Mouse (Mus musculus): ENCODE data around the gene Pef1. TPM values are rescaled to one million over a fixed set of nuclear protein-coding genes. Genes with fewer than 3 reads are reported as not detected.

Gene Pef1
- polyA plus RNA-seq, 1 experiment from 2014 or later = 68.1 TPM

DNA sequence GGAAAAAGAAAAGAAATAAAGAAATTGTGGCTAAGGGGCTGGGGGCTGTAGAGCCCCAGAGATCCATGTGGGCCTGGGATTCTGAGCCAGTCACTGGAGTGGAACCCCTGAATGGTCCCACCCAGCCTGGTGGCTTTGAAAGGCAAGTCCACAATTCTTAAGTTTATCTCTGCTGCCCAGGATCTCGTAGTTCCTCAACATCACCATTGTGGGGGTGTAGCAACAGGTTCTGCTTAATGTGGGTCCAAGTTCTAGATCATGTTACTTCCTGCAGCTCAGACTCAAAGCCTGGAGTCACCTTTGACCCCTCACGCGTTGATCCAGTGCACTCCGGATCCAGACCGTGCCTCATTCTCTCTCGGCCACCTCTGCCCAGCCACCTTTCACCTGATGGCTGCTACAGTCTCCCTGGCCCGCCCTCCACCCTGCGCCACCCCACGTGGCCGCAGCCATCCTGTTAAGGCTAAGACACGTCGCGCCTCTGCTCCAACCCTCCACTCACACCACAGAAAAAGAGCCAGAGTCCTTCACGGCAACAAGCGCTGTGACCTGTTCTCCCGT, 67.1 kb downstream of the Pef1 start:
- H3K27ac ChIP-seq = no peak overlapping the region
- no peak overlapping the region for H3K9ac ChIP-seq
- no peak overlapping the region for H3K4me2 ChIP-seq
- peaks cover 13% of the 10 kb centered on the region for H3K27me3 ChIP-seq
- WGBS = 77% methylated on average over 16 of the region's 16 CpGs
- no peak overlapping the region for H3K4me3 ChIP-seq
- peaks cover 65% of the 10 kb centered on the region for H3K4me1 ChIP-seq
- ATAC-seq (ENCODE audit: insufficient number of reproducible peaks, low FRiP score, low TSS enrichment, low read depth) = no peak
- H3K36me3 ChIP-seq = no peaks in the 10 kb centered on the region
- H3K9me3 ChIP-seq = no peaks in the 10 kb centered on the region

DNA sequence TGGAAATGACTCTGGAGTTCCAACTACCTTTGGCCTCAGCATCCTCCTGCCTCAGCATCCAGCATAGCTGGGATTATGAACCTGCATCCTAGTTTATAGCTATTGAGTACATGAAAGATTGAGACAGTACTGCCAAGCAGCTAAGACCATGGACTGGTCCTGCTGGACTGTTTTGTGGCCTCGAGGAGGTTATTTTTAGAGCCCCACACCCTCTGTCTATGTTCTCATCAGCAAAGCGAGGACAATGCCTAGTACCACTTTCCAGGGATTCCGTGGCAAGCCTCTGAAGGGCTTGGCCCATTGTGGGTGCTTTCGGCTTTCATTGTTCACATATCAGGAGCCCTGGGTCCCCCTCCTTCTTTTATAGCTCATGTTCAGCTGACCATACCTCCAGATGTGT, 68.0 kb downstream of the Pef1 start:
- no peak for ATAC-seq (ENCODE audit: insufficient number of reproducible peaks, low FRiP score, low TSS enrichment, low read depth)
- Histone ChIP-seq H3K9me3 (no peaks in the 10 kb centered on the region), H3K9ac (no peak overlapping the region), H3K36me3 (no peaks in the 10 kb centered on the region), H3K4me3 (no peak overlapping the region), H3K27ac (no peak overlapping the region), H3K27me3 (peaks cover 19% of the 10 kb centered on the region), H3K4me2 (no peak overlapping the region), H3K4me1 (peaks cover 74% of the 10 kb centered on the region)
- 83% methylated on average over 4 of the region's 4 CpGs for WGBS

DNA sequence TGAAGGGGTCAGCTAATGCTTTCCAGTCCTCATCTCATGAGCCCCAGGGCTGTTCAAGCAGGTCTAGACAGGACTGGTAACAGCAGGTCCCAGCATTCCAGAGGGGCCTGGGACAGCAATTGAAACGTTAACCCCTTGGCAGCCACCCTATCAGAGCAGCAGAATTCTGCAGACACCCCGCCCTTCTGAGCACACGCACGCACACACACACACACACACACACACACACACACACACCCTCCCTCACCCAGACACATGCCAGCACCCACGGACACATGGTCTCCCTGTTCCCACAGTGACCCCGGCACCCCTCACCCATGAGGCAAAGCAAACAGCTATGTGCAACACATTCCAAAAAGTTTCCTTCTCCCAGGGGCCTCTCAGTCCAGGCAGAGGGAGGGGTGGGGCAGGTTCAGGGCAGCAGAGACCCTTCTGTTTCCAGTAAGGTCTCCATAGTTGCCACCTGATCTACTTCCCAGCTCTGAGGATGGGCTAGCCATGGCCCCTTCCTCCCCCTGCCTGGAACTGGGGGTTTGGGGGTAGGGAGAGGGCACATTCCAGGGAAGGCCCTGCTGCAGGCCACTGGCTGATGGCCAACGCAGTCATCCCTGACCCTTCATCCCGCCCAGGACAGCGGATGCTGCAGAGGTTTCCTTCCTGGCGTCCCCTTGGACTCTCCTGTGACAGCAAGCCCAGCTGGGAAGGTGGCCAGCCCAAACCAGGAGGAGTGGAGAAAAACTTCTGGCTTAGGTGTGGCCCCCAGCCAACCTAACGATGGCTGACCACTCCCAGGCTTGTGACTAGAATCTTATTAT, 69.8 kb downstream of the Pef1 start:
- H3K4me3 ChIP-seq = no peak overlapping the region
- H3K4me2 ChIP-seq = 0 out of 2 replicates have a peak overlapping the region, but pooled peaks have one; percentile 0
- H3K9me3 ChIP-seq = no peaks in the 10 kb centered on the region
- H3K36me3 ChIP-seq = no peaks in the 10 kb centered on the region
- no peak overlapping the region for H3K27ac ChIP-seq
- H3K27me3 ChIP-seq = peaks cover 24% of the 10 kb centered on the region
- H3K4me1 ChIP-seq = peaks cover 75% of the 10 kb centered on the region
- no peak for ATAC-seq (ENCODE audit: insufficient number of reproducible peaks, low FRiP score, low TSS enrichment, low read depth)
- no peak overlapping the region for H3K9ac ChIP-seq
- 28% methylated on average over 11 of the region's 11 CpGs for WGBS

DNA sequence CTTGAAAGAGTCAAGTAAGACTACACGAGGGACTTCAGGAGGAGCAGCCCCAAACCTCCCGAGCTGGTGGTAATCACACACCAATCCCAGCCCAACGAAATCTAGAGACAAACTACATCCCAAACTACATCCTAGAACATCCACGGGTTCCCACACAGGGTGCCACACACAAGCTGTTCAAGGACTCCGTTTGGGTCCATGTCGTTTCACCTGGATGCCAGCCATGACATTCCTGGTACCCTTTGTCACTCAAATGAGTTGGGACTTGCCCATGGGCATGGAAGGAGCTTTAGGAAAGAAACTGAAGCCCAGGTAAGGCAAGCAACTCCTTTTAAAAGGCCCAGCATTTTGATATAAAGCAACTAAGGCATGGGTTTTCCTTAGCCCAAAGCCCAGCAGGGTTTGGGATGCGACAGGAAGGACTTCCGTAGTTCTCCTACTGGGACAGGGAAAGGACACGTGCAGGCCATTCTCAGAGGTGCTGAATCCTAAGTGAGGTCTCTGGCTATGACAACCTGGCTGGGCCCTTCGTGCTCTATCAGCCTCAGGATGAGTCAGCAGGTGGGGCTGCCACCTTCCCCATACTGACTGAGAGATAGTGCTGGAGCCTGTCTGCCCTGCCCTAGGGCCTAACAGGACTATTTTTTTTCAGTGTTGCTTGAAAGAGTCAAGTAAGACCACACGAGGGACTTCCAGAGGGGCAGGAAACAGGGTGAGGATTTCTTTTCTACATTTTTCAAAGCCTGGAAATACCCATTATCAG, 70.9 kb downstream of the Pef1 start:
- 0 out of 2 replicates have a peak overlapping the region, but pooled peaks have one; percentile 51 for H3K4me2 ChIP-seq
- no peak overlapping the region for H3K9ac ChIP-seq
- H3K9me3 ChIP-seq = no peaks in the 10 kb centered on the region
- H3K4me1 ChIP-seq = peaks cover 72% of the 10 kb centered on the region
- no peaks in the 10 kb centered on the region for H3K36me3 ChIP-seq
- peak overlapping the region; percentile 22; the same call in 1 of the 2 replicates for H3K4me3 ChIP-seq
- peaks cover 24% of the 10 kb centered on the region for H3K27me3 ChIP-seq
- H3K27ac ChIP-seq = no peak overlapping the region
- ATAC-seq (ENCODE audit: insufficient number of reproducible peaks, low FRiP score, low TSS enrichment, low read depth) = no peak
- WGBS = 56% methylated on average over 11 of the region's 11 CpGs

DNA sequence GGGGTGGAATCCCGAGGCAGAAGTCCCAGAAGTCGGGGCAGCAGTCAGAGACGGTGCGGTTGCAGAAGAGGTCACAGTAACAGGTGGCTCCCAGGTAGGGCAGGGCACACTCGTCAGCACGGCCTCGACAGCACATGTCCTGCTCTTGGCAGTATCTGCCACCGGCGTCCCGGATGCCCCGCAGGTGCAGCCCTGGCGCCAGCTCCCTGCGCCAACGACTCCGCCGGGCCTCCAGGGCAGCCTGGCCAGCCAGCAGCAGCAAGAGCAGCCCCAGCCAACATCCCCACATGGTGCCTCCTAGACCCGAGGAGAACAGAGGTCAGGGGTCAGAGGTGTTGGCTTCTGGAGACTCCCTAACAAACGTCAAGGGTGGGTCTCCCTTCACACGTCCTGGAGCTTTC, 71.6 kb downstream of the Pef1 start:
- H3K4me2 ChIP-seq = peak overlapping the region; percentile 51
- no peak overlapping the region for H3K27ac ChIP-seq
- peaks cover 24% of the 10 kb centered on the region for H3K27me3 ChIP-seq
- peak overlapping the region; percentile 22 for H3K4me3 ChIP-seq
- H3K4me1 ChIP-seq = peaks cover 65% of the 10 kb centered on the region
- ATAC-seq (ENCODE audit: insufficient number of reproducible peaks, low FRiP score, low TSS enrichment, low read depth) = no peak
- no peaks in the 10 kb centered on the region for H3K9me3 ChIP-seq
- no peak overlapping the region for H3K9ac ChIP-seq
- 36% methylated on average over 19 of the region's 19 CpGs for WGBS
- H3K36me3 ChIP-seq = no peaks in the 10 kb centered on the region

DNA sequence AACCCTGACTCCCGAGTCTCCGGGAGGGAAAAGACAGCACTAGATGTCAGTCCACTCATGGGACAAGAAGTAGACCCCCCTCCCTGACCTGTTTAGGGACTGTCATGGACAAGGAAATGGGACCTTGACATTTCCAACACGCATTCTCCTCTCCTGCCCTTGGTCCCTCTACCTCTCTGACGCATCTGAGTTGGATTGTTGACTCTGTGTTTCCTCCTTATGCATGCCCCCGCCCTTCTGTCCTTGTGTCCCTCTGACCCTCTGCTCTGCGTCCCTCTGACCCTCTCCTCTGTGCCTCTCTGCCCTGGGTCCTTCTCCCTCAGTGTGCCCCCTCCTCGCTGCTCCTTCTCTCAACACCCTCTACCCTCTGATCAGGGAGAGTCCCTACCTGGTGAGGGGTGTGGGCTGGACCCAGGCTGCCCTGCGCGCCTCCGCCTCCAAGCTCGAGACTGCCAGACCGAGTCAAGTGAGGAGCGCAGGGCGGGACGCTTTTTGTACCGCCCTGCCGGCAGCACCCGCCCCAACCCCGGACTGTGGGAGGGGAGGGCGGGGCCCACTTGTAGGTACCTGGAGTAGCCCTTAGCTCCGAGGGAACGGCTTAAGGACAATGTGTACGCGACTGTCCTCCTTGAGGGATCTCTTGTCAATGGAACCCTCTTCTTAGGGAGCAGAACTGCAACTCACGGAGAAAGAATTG, 72.1 kb downstream of the Pef1 start:
- no peak for ATAC-seq (ENCODE audit: insufficient number of reproducible peaks, low FRiP score, low TSS enrichment, low read depth)
- no peaks in the 10 kb centered on the region for H3K36me3 ChIP-seq
- H3K4me1 ChIP-seq = peaks cover 61% of the 10 kb centered on the region
- 2% methylated on average over 25 of the region's 25 CpGs for WGBS
- H3K9me3 ChIP-seq = no peaks in the 10 kb centered on the region
- H3K27me3 ChIP-seq = peaks cover 24% of the 10 kb centered on the region
- peak overlapping the region; percentile 51 for H3K4me2 ChIP-seq
- H3K9ac ChIP-seq = no peak overlapping the region
- H3K27ac ChIP-seq = no peak overlapping the region
- H3K4me3 ChIP-seq = peak overlapping the region; percentile 22

DNA sequence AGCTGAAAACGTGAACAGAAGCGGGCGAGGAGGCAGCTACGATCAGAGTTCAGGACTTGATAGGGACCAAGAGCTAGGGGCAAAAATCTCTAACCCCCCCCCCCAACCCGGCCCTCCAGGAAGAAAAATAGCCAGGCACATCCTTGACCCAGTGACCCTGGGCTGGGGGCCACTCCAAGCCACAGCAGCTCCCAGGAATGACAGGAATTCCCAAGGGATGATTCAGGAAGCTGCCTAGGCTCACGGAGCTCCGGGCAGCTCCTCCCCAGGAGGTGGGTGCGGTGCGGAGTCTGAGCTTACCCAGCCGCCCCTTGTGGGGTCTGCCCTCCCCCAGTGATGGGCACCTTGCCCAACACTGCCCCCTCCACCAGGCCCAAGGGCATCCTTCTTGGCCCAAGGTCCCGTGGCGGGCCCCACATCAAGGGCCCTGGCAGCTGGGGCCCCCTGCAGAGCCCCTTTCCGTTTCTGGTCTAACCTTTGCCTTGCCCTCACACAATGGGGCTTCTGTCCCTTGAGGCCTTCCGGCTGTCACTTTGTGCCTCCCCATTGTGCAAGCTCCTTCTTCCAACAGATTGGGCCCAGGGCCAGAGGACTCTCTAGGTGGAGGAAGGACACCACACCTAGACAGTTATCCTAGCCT, 72.8 kb downstream of the Pef1 start, which contains the start of gene Tinagl1:
Tinagl1 (minus strand) TSS at position 51 of the 640 bp plus-strand sequence.
- Histone ChIP-seq H3K4me2 (peak within 1 kb of the TSS; percentile 51), H3K9ac (no peak within 1 kb of the TSS), H3K4me1 (peaks cover 62% of the 10 kb centered on the region), H3K36me3 (no peaks in the 10 kb centered on the region), H3K27me3 (peaks cover 24% of the 10 kb centered on the region), H3K4me3 (peak within 1 kb of the TSS; percentile 22), H3K27ac (no peak within 1 kb of the TSS), H3K9me3 (no peaks in the 10 kb centered on the region)
- no peak for ATAC-seq (ENCODE audit: insufficient number of reproducible peaks, low FRiP score, low TSS enrichment, low read depth)
- WGBS = 6% methylated on average over 14 of the region's 14 CpGs

DNA sequence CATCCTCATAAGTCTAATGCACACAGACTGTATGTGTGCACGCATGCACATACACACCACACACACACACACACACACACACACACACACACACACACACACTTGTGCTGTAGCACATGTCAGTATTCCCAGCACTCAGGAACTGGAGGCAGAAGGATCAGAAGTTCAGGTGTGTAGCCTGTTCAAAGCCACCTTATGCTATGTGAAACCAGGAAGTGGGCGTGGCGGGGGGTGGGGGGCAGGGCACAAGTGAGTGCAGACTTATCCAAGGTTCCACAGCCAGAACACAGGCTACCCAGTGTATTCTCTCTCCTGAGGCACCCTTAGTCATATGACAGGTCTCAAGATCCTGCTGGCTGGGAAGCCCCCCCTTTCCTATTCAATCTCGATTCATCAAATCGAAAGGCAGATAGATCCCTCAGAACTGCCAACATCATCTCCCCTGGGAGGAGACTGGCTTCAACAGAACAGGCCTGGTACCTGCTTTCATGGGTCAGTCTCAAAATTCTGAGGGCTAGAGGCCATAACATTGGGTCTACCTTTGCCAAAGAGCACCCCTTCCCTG, 73.9 kb downstream of the Pef1 start:
- ATAC-seq (ENCODE audit: insufficient number of reproducible peaks, low FRiP score, low TSS enrichment, low read depth) = no peak
- Histone ChIP-seq H3K9ac (no peak overlapping the region), H3K9me3 (no peaks in the 10 kb centered on the region), H3K27ac (no peak overlapping the region), H3K4me3 (no peak overlapping the region), H3K4me2 (no peak overlapping the region), H3K4me1 (peaks cover 63% of the 10 kb centered on the region), H3K36me3 (no peaks in the 10 kb centered on the region), H3K27me3 (peaks cover 24% of the 10 kb centered on the region)
- WGBS = 72% methylated on average over 5 of the region's 5 CpGs

DNA sequence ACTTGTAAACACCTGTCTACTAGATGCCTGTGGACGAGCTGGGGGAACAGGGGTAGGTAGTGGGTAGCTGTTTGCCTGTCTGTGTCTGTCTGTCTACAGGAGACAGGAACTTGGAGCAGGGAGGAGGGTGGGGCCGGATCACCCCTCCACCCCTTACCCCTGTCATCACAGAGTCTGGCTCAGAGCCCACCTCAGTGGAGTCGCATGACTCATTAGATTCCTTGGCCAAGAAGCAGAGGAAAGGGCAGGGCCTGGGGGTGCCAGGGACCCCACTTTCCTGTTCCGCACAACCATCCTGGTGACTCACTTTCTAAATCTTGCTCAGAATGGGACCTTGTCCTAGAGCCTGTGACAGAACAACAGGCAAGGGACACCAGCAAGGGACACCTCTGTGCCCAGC, 74.7 kb downstream of the Pef1 start:
- Histone ChIP-seq H3K4me2 (no peak overlapping the region), H3K4me3 (no peak overlapping the region), H3K9ac (no peak overlapping the region), H3K27me3 (peaks cover 24% of the 10 kb centered on the region), H3K9me3 (no peaks in the 10 kb centered on the region), H3K4me1 (peaks cover 55% of the 10 kb centered on the region), H3K36me3 (no peaks in the 10 kb centered on the region), H3K27ac (peak overlapping the region; percentile 62)
- 50% methylated on average over 4 of the region's 4 CpGs for WGBS
- ATAC-seq (ENCODE audit: insufficient number of reproducible peaks, low FRiP score, low TSS enrichment, low read depth) = no peak

DNA sequence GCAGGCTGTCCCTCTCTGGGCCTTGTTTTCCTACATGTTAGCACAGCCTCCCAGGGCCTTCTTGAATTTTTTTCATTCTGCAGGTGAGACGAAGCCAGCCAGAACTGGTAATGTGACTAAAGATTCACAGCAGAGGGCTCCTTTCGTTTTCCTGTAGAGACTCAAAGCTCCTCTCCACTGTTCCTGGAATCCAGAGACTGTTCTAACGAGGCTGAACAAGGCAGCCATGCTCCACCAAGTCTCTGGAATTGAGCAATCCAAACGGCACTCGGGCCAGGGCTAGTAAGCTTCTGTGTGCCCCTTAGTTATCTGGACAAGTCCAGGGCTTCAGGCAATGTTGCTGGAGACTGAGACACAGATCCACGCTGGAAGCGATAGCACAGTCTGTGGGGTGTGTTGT, 75.2 kb downstream of the Pef1 start:
- H3K4me1 ChIP-seq = peaks cover 50% of the 10 kb centered on the region
- no peaks in the 10 kb centered on the region for H3K36me3 ChIP-seq
- H3K4me3 ChIP-seq = no peak overlapping the region
- H3K27ac ChIP-seq = peak overlapping the region; percentile 62
- no peak overlapping the region for H3K9ac ChIP-seq
- 51% methylated on average over 7 of the region's 7 CpGs for WGBS
- H3K27me3 ChIP-seq = peaks cover 24% of the 10 kb centered on the region
- no peak for ATAC-seq (ENCODE audit: insufficient number of reproducible peaks, low FRiP score, low TSS enrichment, low read depth)
- H3K9me3 ChIP-seq = no peaks in the 10 kb centered on the region
- H3K4me2 ChIP-seq = no peak overlapping the region
